Mouse (Mus musculus): Measurements from ENCODE around the gene Ift43. TPM values are rescaled to one million over a fixed set of nuclear protein-coding genes. Genes with fewer than 3 reads are reported as not detected.

Gene Ift43
- polyA plus RNA-seq, 1 experiment from 2014 or later: 61.0 TPM

DNA sequence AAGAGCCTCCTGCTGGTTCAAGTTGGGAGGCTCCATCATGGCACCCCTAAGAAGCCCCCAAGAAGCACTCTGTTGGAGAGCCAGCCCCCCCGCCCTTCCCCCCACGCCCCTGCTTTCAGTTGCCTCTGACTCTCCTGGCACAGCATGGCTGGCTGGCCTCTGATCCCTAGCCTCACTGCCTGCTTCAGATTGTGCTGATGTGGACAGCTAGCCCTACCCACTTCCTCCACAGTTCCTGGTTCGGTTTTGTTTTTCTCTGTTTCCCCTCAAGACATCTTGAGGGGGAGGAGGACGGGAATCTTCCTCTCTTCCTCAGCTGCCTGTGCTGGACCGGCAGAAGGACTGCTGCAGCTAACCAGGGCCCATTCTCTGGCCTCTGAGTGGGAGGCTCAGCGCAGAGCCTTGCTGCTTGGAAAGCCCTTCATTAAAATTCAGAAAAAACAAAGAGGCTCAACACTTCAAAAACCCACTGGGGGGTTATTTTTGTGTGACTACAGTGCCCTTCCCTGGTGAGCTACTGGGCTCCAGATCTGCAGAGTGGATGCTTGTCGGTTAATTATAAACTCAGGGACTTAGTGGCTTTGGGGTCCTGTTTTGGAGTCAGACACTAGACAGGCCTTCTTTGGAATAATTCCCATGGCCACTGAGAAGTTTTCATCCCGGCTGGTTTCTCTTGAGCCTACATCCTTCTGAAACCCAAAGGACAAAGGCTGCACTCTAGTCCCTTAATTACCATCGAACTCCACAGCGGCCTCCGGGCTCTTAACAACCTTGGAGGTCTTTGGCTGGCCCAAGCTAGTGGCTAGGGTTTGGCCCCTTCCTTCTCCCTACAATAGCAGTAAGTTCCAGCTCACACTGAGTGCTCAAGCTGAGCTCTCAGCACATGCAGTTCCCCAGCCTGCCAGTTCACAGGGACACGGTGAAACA is 80.8 kb downstream of the Ift43 start:
- H3K27ac ChIP-seq (ENCODE audit: low read depth, low read length): no peak overlapping the region
- ATAC-seq: no peak

DNA sequence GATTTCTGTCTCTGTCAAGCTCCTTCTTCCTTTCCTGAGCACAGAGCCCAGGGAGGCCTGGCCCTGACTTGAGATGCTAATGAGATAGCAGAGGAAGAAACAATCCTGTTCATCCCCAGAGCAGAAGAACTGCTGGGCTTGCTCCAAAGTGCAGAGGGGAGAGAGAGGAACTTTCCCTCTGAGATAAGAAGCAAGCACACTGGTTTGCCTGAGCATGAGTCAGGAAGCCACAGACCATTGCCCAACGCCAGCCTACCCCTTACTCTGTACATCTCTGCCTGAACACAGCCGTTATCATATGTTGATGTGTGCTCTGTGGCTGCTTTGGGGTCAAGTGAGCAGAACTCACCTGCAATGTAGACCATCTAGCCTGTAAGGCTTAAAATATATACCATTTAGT is 83.9 kb downstream of the Ift43 start:
- Histone ChIP-seq H3K9ac (ENCODE audit: low read depth, low read length) (no peak overlapping the region), H3K4me2 (replicated peaks; ENCODE audit: low read depth) (no peak overlapping the region), H3K27ac (ENCODE audit: low read depth, low read length) (no peak overlapping the region), H3K36me3 (ENCODE audit: control insufficient read depth, insufficient read depth) (peaks cover 5% of the 10 kb centered on the region; the same call in 1 of the 2 replicates), H3K4me1 (replicated peaks; ENCODE audit: control insufficient read depth, insufficient read depth, low read length) (no peaks in the 10 kb centered on the region), H3K27me3 (replicated peaks; ENCODE audit: control insufficient read depth, insufficient read depth, low read length) (no peaks in the 10 kb centered on the region), H3K4me3 (ENCODE audit: low read depth, low read length) (no peak overlapping the region), H3K9me3 (ENCODE audit: control insufficient read depth) (no peaks in the 10 kb centered on the region)
- TF ChIP-seq CTCF (IDR thresholded peaks at IDR 0.05; ENCODE audit: low read depth): no peak
- no peak for ATAC-seq
- 63% methylated on average over 2 of the region's 2 CpGs for WGBS

More for the DNA sequence above, 80.8 kb downstream of the Ift43 start:
- Histone ChIP-seq H3K4me2 (replicated peaks; ENCODE audit: low read depth) (no peak overlapping the region), H3K4me1 (replicated peaks; ENCODE audit: control insufficient read depth, insufficient read depth, low read length) (no peaks in the 10 kb centered on the region), H3K4me3 (ENCODE audit: low read depth, low read length) (no peak overlapping the region), H3K9ac (ENCODE audit: low read depth, low read length) (no peak overlapping the region), H3K36me3 (ENCODE audit: control insufficient read depth, insufficient read depth) (peaks cover 8% of the 10 kb centered on the region; the same call in 1 of the 2 replicates), H3K9me3 (ENCODE audit: control insufficient read depth) (no peaks in the 10 kb centered on the region), H3K27me3 (replicated peaks; ENCODE audit: control insufficient read depth, insufficient read depth, low read length) (no peaks in the 10 kb centered on the region)
- WGBS: 49% methylated on average over 12 of the region's 12 CpGs
- TF ChIP-seq CTCF (IDR thresholded peaks at IDR 0.05; ENCODE audit: low read depth): no peak

DNA sequence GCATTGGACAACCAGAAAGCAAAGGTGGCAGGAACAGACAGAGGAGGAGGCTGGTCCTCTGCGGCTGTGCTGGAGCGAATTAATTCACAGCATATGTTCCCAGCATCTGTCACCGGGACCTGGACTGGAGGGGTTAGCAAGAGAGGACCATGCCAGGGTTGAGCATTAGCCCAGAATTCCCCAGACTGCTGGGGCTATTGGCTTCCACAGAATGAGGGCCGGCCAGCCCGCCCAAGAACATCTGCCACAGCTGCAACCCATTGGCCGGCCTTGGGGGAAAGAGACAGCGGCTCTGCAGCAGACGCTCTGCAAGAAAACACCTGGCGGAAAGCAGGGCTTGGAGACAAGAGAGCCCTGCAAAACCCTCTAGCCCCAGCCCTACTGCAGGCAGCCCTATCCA is 84.7 kb downstream of the Ift43 start:
- no peaks in the 10 kb centered on the region for H3K36me3 ChIP-seq (ENCODE audit: control insufficient read depth, insufficient read depth)
- no peaks in the 10 kb centered on the region for H3K27me3 ChIP-seq (replicated peaks; ENCODE audit: control insufficient read depth, insufficient read depth, low read length)
- WGBS: 57% methylated on average over 9 of the region's 9 CpGs
- no peak overlapping the region for H3K4me3 ChIP-seq (ENCODE audit: low read depth, low read length)
- no peak overlapping the region for H3K4me2 ChIP-seq (replicated peaks; ENCODE audit: low read depth)
- no peak for ATAC-seq
- no peak for TF ChIP-seq CTCF (IDR thresholded peaks at IDR 0.05; ENCODE audit: low read depth)
- H3K4me1 ChIP-seq (replicated peaks; ENCODE audit: control insufficient read depth, insufficient read depth, low read length): no peaks in the 10 kb centered on the region
- H3K9me3 ChIP-seq (ENCODE audit: control insufficient read depth): no peaks in the 10 kb centered on the region
- no peak overlapping the region for H3K9ac ChIP-seq (ENCODE audit: low read depth, low read length)
- no peak overlapping the region for H3K27ac ChIP-seq (ENCODE audit: low read depth, low read length)

DNA sequence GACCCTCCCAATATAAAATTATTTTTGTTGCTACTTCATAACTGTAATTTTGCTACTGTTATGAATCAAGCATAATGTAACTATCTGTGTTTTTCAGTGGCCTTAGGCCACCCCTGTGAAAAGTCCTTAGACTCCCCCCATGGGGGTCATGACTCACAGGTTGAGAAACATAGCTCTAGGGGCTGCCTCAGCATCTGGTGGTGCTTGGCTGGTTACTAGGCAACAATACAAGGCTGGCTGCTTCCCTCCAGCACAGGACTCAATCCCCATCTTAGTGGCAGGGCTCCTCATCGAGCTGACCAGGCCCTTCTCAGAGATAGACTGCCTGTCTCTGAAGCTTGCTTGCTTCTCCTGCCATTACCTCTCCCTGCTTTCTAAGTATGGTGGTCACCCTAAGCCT is 86.4 kb downstream of the Ift43 start:
- no peaks in the 10 kb centered on the region for H3K36me3 ChIP-seq (ENCODE audit: control insufficient read depth, insufficient read depth)
- no peak overlapping the region for H3K4me3 ChIP-seq (ENCODE audit: low read depth, low read length)
- ATAC-seq: no peak
- H3K4me1 ChIP-seq (replicated peaks; ENCODE audit: control insufficient read depth, insufficient read depth, low read length): no peaks in the 10 kb centered on the region
- H3K27me3 ChIP-seq (replicated peaks; ENCODE audit: control insufficient read depth, insufficient read depth, low read length): no peaks in the 10 kb centered on the region
- H3K9me3 ChIP-seq (ENCODE audit: control insufficient read depth): no peaks in the 10 kb centered on the region
- 43% methylated on average over 1 of the region's 1 CpGs for WGBS
- no peak for TF ChIP-seq CTCF (IDR thresholded peaks at IDR 0.05; ENCODE audit: low read depth)
- no peak overlapping the region for H3K9ac ChIP-seq (ENCODE audit: low read depth, low read length)
- H3K27ac ChIP-seq (ENCODE audit: low read depth, low read length): no peak overlapping the region
- no peak overlapping the region for H3K4me2 ChIP-seq (replicated peaks; ENCODE audit: low read depth)

DNA sequence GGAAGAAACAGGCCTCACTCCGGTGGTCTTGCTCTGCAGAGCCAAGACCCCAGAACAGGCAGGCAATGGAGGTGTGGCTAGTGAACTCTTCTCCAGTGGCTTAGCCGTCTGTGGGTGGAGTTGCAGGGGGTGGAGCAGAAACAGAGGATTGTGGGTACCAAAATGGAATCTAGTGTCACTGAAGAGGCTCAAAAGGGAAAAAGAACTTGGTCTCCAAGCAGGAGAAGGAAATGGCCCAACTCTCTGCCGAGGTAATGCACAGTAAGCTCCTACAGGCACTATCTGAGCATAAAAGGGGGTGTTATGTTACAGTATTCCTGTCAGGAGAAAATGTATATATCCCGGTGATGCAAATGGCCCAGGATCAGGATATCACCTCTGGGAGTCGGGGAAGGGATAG is 86.9 kb downstream of the Ift43 start:
- H3K4me1 ChIP-seq (replicated peaks; ENCODE audit: control insufficient read depth, insufficient read depth, low read length): no peaks in the 10 kb centered on the region
- H3K4me2 ChIP-seq (replicated peaks; ENCODE audit: low read depth): no peak overlapping the region
- TF ChIP-seq CTCF (IDR thresholded peaks at IDR 0.05; ENCODE audit: low read depth): no peak
- no peaks in the 10 kb centered on the region for H3K27me3 ChIP-seq (replicated peaks; ENCODE audit: control insufficient read depth, insufficient read depth, low read length)
- no peak overlapping the region for H3K27ac ChIP-seq (ENCODE audit: low read depth, low read length)
- H3K9ac ChIP-seq (ENCODE audit: low read depth, low read length): no peak overlapping the region
- H3K9me3 ChIP-seq (ENCODE audit: control insufficient read depth): no peaks in the 10 kb centered on the region
- no peak overlapping the region for H3K4me3 ChIP-seq (ENCODE audit: low read depth, low read length)
- ATAC-seq: no peak
- 75% methylated on average over 5 of the region's 5 CpGs for WGBS
- no peaks in the 10 kb centered on the region for H3K36me3 ChIP-seq (ENCODE audit: control insufficient read depth, insufficient read depth)

DNA sequence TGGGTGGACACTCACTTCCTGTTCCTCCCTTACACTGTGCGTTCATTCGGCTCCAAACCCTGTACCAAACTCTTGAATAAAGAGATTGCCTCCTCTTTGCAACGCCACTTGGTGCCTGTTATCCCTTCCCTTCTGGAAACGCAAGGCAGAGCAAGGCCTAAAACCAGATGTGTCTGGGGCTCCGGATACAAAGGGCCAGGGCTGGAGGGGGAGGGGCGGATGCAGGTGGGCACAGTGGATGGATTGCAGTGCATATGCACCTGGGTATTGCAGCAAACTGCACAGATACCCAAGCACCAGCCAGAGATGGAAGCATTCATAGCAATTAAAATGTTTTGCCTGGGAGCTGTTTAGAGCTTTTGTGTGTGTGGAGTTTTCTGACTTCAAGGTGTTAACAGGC is 91.0 kb downstream of the Ift43 start:
- Histone ChIP-seq H3K4me2 (replicated peaks; ENCODE audit: low read depth) (no peak overlapping the region), H3K9me3 (ENCODE audit: control insufficient read depth) (no peaks in the 10 kb centered on the region), H3K4me1 (replicated peaks; ENCODE audit: control insufficient read depth, insufficient read depth, low read length) (no peaks in the 10 kb centered on the region), H3K36me3 (ENCODE audit: control insufficient read depth, insufficient read depth) (no peaks in the 10 kb centered on the region), H3K27ac (ENCODE audit: low read depth, low read length) (no peak overlapping the region), H3K27me3 (replicated peaks; ENCODE audit: control insufficient read depth, insufficient read depth, low read length) (0 out of 2 replicates have a peak, but pooled peaks cover 4% of the 10 kb centered on the region), H3K9ac (ENCODE audit: low read depth, low read length) (no peak overlapping the region), H3K4me3 (ENCODE audit: low read depth, low read length) (no peak overlapping the region)
- no peak for TF ChIP-seq CTCF (IDR thresholded peaks at IDR 0.05; ENCODE audit: low read depth)
- 64% methylated on average over 6 of the region's 6 CpGs for WGBS
- no peak for ATAC-seq
